Mouse (Mus musculus) G1E (cell line): Measurements from ENCODE around the gene Cib4. TPM values are rescaled to one million over a fixed set of nuclear protein-coding genes. Genes with fewer than 3 reads are reported as not detected.

Source experiments
- ATAC-seq: 2 replicates; pipeline ENCODE4 v1.8.0; 2016; ENCODE audit warnings: mild to moderate bottlenecking; ENCODE audit not compliant: insufficient number of reproducible peaks, poor library complexity, low FRiP score, severe bottlenecking; ENCODE audit errors: extremely low read depth
- DNase-seq: peaks from one replicate; pipeline ENCODE4 v3.0.0; 2012; ENCODE audit warnings: low spot score
- H3K27me3 ChIP-seq: 2 replicates; pipeline ENCODE4 v1.6.1; 2012; ENCODE audit warnings: mild to moderate bottlenecking, low read length, inconsistent platforms; ENCODE audit not compliant: insufficient read depth
- H3K36me3 ChIP-seq: replicated peaks from 2 replicates; pipeline ENCODE3; 2012; ENCODE audit warnings: mild to moderate bottlenecking, inconsistent platforms
- H3K4me1 ChIP-seq: 2 replicates; pipeline ENCODE4 v1.6.1; 2012; ENCODE audit warnings: low read depth, low read length, inconsistent platforms, mixed read lengths; ENCODE audit not compliant: insufficient read depth
- H3K4me3 ChIP-seq: 2 replicates; pipeline ENCODE4 v1.5.1; 2012; ENCODE audit warnings: low read depth, mild to moderate bottlenecking, inconsistent platforms, low read length, moderate library complexity, mixed read lengths
- H3K9me3 ChIP-seq: replicated peaks from 2 replicates; pipeline ENCODE4 v1.6.1; 2012; ENCODE audit warnings: inconsistent platforms
- CTCF ChIP-seq: IDR thresholded peaks from 2 replicates; pipeline ENCODE4 v1.5.1; 2012; ENCODE audit warnings: low read depth, low read length, inconsistent platforms, mixed read lengths
- GATA1 ChIP-seq: IDR thresholded peaks from 2 replicates; pipeline ENCODE4 v1.6.1; 2012; ENCODE audit warnings: borderline replicate concordance, low read length, inconsistent platforms, mixed read lengths
- GATA2 ChIP-seq: IDR thresholded peaks from 2 replicates; pipeline ENCODE4 v1.6.1; 2012; ENCODE audit warnings: low read depth, low read length, inconsistent platforms, borderline replicate concordance
- POLR2AphosphoS5 ChIP-seq: IDR thresholded peaks from 2 replicates; pipeline ENCODE4 v1.6.1; 2012; ENCODE audit warnings: low read depth, low read length, inconsistent platforms; ENCODE audit not compliant: insufficient replicate concordance
- TAL1 ChIP-seq: conservative IDR thresholded peaks from 2 replicates; pipeline ENCODE4 v1.6.1; 2012; ENCODE audit warnings: low read depth, low read length, inconsistent platforms, mixed read lengths
- polyA plus RNA-seq: library from polyadenylated mRNA; stranded (reverse); fragments of >175 nt; gene quantifications from 2 replicates; pipeline ENCODE4 v1.2.3, GENCODE M21; 2012
- total RNA-seq, 2 experiments: library from RNA; stranded (forward) in 1 of 2; stranded (reverse) in 1 of 2; fragments of 200-1000 nt in 1 of 2; fragments of >200 nt in 1 of 2; fragmentation: Nextera tagmentation in 1 of 2; gene quantifications; 2 replicates each; pipeline ENCODE4 v1.2.3; 2014 to 2017

Gene Cib4
- total and polyA plus RNA-seq, 3 experiments = not detected

DNA sequence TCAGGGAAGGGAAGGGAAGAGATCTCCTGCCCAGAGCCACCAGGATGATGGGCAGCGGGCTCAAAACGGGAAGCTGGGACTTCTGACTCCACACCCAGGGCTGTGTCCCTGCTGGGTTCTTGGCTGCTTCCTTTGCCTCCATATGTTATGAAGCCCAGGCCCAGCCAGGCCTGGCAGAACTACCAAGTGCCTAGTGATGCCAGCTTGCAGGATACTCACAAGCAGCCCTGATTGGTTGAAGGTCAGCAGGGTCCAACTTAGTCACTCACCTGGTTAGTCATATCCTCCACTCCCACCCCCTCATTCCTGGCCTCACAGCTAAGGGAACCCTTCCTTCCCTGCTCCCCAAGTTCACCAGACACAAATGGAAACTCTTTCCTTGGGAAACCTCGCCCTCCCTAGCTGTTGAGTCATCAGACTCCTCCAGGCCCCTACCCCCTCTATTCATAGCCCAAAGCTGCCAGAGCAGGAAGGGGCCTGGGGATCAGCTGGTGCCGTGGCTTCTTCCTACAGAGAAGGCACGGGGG, 45.6 kb upstream of the Cib4 start:
- TF ChIP-seq CTCF (no peak), GATA2 (no peak), TAL1 (no peak), POLR2AphosphoS5 (no peak), GATA1 (no peak)
- Histone ChIP-seq H3K4me1 (no peaks in the 10 kb centered on the region), H3K4me3 (no peak overlapping the region), H3K9me3 (peaks cover 3% of the 10 kb centered on the region; the same call in 1 of the 2 replicates), H3K27me3 (peaks cover 12% of the 10 kb centered on the region), H3K36me3 (no peaks in the 10 kb centered on the region)
- DNase-seq (no peak), ATAC-seq (no peak)

DNA sequence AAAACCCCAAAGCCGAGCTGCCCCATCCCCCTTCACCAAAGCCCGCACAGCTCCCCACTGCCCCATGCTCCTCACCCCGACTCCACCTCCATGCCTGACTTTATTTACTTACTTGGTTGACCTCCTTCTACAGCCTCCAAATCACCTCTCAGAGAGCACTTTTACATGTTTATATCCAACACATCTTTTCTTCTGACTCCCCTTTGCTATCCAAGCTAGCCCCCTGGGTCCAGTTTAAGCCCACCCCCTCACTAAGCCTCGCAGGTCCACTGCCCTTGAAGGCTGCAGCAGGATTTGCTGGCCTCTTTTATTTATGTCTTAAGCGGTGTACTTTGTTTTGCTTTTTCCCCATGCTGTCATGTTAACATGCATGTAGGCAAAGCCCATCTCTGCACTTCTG, 44.6 kb upstream of the Cib4 start:
- H3K27me3 ChIP-seq = peaks cover 12% of the 10 kb centered on the region
- H3K9me3 ChIP-seq = peaks cover 3% of the 10 kb centered on the region; the same call in 1 of the 2 replicates
- ATAC-seq (no peak), DNase-seq (no peak)
- H3K4me1 ChIP-seq = no peaks in the 10 kb centered on the region
- no peak overlapping the region for H3K4me3 ChIP-seq
- TF ChIP-seq CTCF (no peak), TAL1 (no peak), GATA2 (no peak), POLR2AphosphoS5 (no peak), GATA1 (no peak)
- no peaks in the 10 kb centered on the region for H3K36me3 ChIP-seq

DNA sequence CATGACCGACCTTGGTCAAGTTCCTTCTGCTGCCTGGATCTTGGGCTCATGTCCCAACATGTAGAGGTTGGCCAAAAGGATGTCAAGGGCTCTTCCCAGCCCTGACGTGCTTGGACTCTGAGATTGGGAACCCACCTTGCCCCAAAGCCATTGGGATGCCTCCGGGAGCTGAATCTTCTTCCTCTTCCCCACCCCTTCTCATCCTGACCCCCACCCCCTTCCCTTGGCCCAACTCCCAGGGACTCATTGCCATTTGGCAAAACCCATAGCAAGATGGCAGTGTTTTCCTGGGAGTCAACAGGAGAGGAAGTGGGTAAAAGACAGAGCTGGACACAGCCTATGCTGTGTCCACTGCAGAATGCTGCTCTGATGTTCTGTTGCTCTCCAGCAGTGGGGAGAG, 43.9 kb upstream of the Cib4 start:
- H3K27me3 ChIP-seq = peaks cover 12% of the 10 kb centered on the region
- no peaks in the 10 kb centered on the region for H3K4me1 ChIP-seq
- no peaks in the 10 kb centered on the region for H3K36me3 ChIP-seq
- ATAC-seq (no peak), DNase-seq (no peak)
- TF ChIP-seq GATA1 (no peak), POLR2AphosphoS5 (no peak), CTCF (no peak)
- peaks cover 3% of the 10 kb centered on the region; the same call in 1 of the 2 replicates for H3K9me3 ChIP-seq
- H3K4me3 ChIP-seq = no peak overlapping the region

DNA sequence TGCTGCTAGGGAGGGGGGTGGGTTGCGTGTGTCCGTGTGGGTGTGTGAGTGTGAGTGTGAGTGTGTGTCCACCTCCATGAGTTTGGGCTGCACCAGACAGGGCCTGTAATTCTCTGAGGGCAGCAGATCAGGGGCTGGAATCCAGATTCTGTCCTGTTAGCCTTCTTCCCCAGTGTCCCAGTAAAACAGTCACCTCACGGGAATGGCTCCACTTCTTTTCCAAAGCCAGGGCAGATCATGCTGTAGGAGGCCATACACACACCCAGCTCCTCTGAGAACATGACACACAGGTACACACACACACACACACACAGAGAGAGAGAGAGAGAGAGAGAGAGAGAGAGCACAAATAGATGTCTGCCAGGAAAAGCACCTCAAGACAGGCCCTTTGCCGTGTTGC, 43.4 kb upstream of the Cib4 start:
- TF ChIP-seq TAL1 = no peak
- TF ChIP-seq GATA2 = no peak
- ATAC-seq = no peak
- Histone ChIP-seq H3K4me3 (no peak overlapping the region), H3K4me1 (no peaks in the 10 kb centered on the region), H3K27me3 (peaks cover 9% of the 10 kb centered on the region), H3K36me3 (no peaks in the 10 kb centered on the region), H3K9me3 (peaks cover 3% of the 10 kb centered on the region; the same call in 1 of the 2 replicates)
- DNase-seq = no peak

DNA sequence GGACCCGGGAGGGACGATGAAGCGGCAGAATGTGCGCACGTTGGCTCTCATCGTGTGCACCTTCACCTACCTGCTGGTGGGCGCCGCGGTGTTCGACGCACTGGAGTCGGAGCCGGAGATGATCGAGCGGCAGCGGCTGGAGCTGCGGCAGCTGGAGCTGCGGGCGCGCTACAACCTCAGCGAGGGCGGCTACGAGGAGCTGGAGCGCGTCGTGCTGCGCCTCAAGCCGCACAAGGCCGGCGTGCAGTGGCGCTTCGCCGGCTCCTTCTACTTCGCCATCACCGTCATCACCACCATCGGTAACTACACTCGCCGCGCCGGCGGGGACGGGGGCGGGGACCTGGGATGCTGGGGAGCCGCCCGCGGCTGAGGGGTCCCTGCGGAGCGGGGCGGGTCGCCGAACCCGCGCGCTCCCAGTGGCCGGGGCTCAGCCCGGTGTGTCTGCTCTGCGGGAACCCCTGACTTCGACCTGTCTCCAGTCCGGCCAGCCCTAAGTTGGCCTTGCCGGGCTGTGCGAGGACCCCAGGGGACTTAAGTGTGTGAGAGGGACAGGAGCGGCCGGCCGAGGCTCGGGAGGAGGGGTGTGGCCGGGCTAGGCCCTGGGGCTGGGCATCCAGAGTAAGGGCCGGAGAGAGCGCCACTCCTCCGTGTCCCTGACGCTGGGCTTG, 42.8 kb upstream of the Cib4 start:
- TF ChIP-seq GATA1 (no peak), CTCF (no peak), GATA2 (no peak), TAL1 (no peak), POLR2AphosphoS5 (no peak)
- Histone ChIP-seq H3K27me3 (peaks cover 7% of the 10 kb centered on the region), H3K4me1 (no peaks in the 10 kb centered on the region), H3K36me3 (no peaks in the 10 kb centered on the region), H3K4me3 (0 out of 2 replicates have a peak overlapping the region, but pooled peaks have one; percentile 23), H3K9me3 (peaks cover 3% of the 10 kb centered on the region; the same call in 1 of the 2 replicates)
- DNase-seq = no peak
- ATAC-seq = no peak

DNA sequence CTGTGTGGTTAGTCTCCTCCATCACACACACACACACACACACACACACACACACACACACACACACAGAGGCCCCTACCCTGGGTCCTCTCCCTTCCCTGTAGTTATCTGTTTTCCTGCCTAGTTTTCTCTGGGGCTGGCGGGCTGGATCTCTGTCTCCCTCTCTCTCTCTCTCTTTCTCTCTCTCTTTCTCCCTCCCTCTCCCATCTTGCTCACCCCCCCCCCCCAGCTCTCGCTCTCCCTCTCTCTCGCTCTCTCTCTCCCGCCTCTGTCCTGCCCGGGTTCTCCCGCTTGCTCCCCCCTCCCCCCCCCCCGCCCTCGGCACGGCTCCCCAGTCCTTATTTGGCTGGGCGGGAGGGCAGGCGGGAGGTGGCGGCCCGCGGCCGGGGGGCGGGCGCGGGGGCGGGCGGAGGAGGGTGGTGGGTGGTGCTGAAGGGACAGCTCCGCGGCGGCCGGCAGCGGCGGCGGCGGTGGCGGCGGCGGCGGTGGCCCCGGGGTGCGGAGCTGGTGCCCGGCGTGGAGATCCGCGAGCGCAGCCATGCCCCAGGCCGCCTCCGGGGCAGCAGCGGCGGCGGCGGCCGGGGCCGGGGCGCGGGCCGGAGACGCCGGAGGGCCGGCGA, 42.2 kb upstream of the Cib4 start, which contains the start of gene Kcnk3:
TSS of gene Kcnk3 (plus strand) at position 490 of the 620 bp plus-strand sequence.
- H3K27me3 ChIP-seq = peaks cover 7% of the 10 kb centered on the region
- DNase-seq (no peak), ATAC-seq (no peak)
- TF ChIP-seq POLR2AphosphoS5 (no peak), GATA1 (no peak), TAL1 (no peak), GATA2 (no peak), CTCF (no peak)
- H3K4me1 ChIP-seq = no peaks in the 10 kb centered on the region
- H3K9me3 ChIP-seq = peaks cover 3% of the 10 kb centered on the region; the same call in 1 of the 2 replicates
- H3K36me3 ChIP-seq = no peaks in the 10 kb centered on the region
- H3K4me3 ChIP-seq = 0 out of 2 replicates have a peak within 1 kb of the TSS, but pooled peaks have one; percentile 23
